Mouse (Mus musculus) kidney, postnatal 25 days (tissue): ENCODE measurements around the gene Gm20431.

Source experiments
- DNase-seq, 2 experiments: peaks; one replicate each; pipeline ENCODE4 v3.0.0; 2021; ENCODE audit warnings: mixed read lengths in 2 of 2

The Gm20431 gene

GRCm38 (mm10) chr2:167661270-167662203 lies at the start of gene Gm20431:
Gm20431 (minus strand) TSS chr2:167661496.
- DNase-seq = peak; percentile 97 to 99

- DNase-seq = no peak
Observed at GRCm38 (mm10) chr2:167710574-167710973, 49.3 kb upstream of the Gm20431 start.

- no peak for DNase-seq
Observed at GRCm38 (mm10) chr2:167709969-167710368, 48.7 kb upstream of the Gm20431 start.

- no peak for DNase-seq
Observed at GRCm38 (mm10) chr2:167708373-167708772, 47.1 kb upstream of the Gm20431 start.

- DNase-seq = no peak
Observed at GRCm38 (mm10) chr2:167706183-167706939, 45.1 kb upstream of the Gm20431 start.

GRCm38 (mm10) chr2:167704409-167704808 lies 43.1 kb upstream of the Gm20431 start:
- peak in 1 of 2 experiments; percentile 61 for DNase-seq

GRCm38 (mm10) chr2:167702126-167702525 lies 40.8 kb upstream of the Gm20431 start:
- DNase-seq = peak in 1 of 2 experiments; percentile 54

GRCm38 (mm10) chr2:167701472-167701871 lies 40.2 kb upstream of the Gm20431 start:
- no peak for DNase-seq

GRCm38 (mm10) chr2:167700018-167700417 lies 38.7 kb upstream of the Gm20431 start:
- no peak for DNase-seq

- peak; percentile 58 to 75 for DNase-seq
Observed at GRCm38 (mm10) chr2:167697902-167698301, 36.6 kb upstream of the Gm20431 start.

GRCm38 (mm10) chr2:167696143-167696542 lies 34.8 kb upstream of the Gm20431 start:
- peak; percentile 36 to 79 for DNase-seq

- no peak for DNase-seq
Observed at GRCm38 (mm10) chr2:167695491-167695890, 34.2 kb upstream of the Gm20431 start.

- no peak for DNase-seq
Observed at GRCm38 (mm10) chr2:167694963-167695362, 33.7 kb upstream of the Gm20431 start.

GRCm38 (mm10) chr2:167694244-167694643 lies 32.9 kb upstream of the Gm20431 start:
- DNase-seq = peak in 1 of 2 experiments; percentile 69

GRCm38 (mm10) chr2:167693540-167693939 lies 32.2 kb upstream of the Gm20431 start:
- DNase-seq = no peak

- no peak for DNase-seq
Observed at GRCm38 (mm10) chr2:167692831-167693230, 31.5 kb upstream of the Gm20431 start.

GRCm38 (mm10) chr2:167691871-167692661 lies 30.8 kb upstream of the Gm20431 start:
- DNase-seq = peak in 1 of 2 experiments; percentile 66

GRCm38 (mm10) chr2:167691410-167691809 lies 30.1 kb upstream of the Gm20431 start:
- no peak for DNase-seq

GRCm38 (mm10) chr2:167690962-167691311 lies 29.6 kb upstream of the Gm20431 start:
- peak; percentile 38 to 80 for DNase-seq

GRCm38 (mm10) chr2:167690219-167690961 lies 29.1 kb upstream of the Gm20431 start:
- DNase-seq = peak; percentile 40 to 75

- DNase-seq = peak; percentile 60 to 78
Observed at GRCm38 (mm10) chr2:167689501-167690218, 28.4 kb upstream of the Gm20431 start, which contains the start of gene Tmem189. Tmem189 (minus strand) TSS chr2:167689822.
